12 mouse cellular contexts compared by ENCODE assay signal in the genomic region with DNA sequence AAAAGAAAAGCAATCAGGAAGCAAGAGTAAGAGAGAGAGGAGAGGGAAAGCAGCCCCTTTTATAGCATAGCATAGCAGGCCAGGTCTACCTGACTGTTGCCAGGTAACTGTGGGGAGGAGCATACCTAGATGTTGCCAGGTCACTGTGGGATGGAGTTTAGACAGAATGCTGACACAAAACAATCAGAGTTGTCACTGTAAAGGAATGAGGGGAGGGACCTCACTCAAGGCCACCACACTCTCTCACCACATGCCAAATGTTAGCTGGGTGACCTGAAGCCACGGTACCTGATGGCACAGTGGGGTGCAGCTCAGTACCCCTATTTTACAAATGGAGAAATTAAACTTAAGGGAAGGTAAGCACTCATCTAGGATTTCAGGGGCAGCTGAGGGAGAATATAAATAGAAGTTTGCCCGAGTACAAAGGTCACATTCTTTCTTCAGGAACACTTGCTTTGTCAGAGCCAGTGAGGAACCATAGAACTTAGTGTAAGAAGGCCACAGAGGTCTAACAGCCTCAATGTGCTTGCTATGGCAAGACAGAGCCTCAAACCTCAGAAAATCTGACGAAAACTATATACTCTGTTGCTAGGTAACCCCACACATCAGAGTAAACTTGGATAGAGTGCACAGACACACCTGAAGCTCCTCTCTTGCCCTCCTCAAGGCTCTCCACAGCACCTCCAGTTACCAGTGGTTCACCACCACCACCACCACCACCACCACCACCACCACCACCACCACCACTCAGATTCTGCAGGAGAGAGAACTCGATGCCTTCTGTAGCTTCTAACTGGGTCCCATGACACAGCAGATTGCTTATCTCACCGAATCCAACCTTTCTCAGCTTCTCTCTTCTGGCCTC. TPM values are rescaled to one million over a fixed set of nuclear protein-coding genes. Genes with fewer than 3 reads are reported as not detected.
A peak's percentile ranks its signal among the peaks of the same experiment; 100 is the strongest.
DNase-seq lines count a peak whose midpoint lies in the region; ATAC-seq and TF ChIP-seq lines count a peak whose summit lies in the region.
"Had no signal": no experiment of that assay in that cellular context is flagged by ENCODE, and none has a peak within 500 bp of the region (broad histone marks: within the 10 kb centered on the region; RNA-seq: fewer than 3 reads in every experiment).

No protein-coding gene starts in this region.

- H3K4me2 ChIP-seq in intestine, embryonic 16.5 days (ENCODE audit: low read depth, low read length) = no peak overlapping the region
- no peak overlapping the region for H3K4me2 ChIP-seq in stomach, postnatal 0 days (replicated peaks; ENCODE audit: low read depth)
- H3K4me2 ChIP-seq in hindbrain, embryonic 11.5 days (replicated peaks; ENCODE audit: low read depth, low read length) = no peak overlapping the region
- H3K4me2 ChIP-seq: lung, embryonic 15.5 days had no signal

- DNase-seq in kidney, adult 18-20 months = peak; percentile 63
- no peak for DNase-seq in kidney, postnatal 4 days
- DNase-seq in kidney, postnatal 25 days = peak; percentile 51 to 69
- no peak for DNase-seq in stomach, postnatal 0 days (ENCODE audit: low spot score)
- DNase-seq in left cerebral cortex, adult 8-10 months (ENCODE audit: low spot score in 2 of 2) = no peak
- no peak for DNase-seq in hindbrain, embryonic 11.5 days (ENCODE audit: low spot score)
- DNase-seq: cerebellum, adult 8-10 months; gastrocnemius, postnatal 25 days; heart, postnatal 10 days; thymus, adult 2 months had no signal

- WGBS in intestine, embryonic 16.5 days = 41% methylated on average over 5 of the region's 5 CpGs
- WGBS in stomach, postnatal 0 days = 49% methylated on average over 5 of the region's 5 CpGs
- 65% methylated on average over 5 of the region's 5 CpGs for WGBS in hindbrain, embryonic 11.5 days

- TF ChIP-seq EP300 in stomach, postnatal 0 days (optimal IDR thresholded peaks at IDR 0.05) = no peak

- no peak overlapping the region for H3K9ac ChIP-seq in intestine, embryonic 16.5 days (ENCODE audit: low read depth, low read length)
- H3K9ac ChIP-seq in stomach, postnatal 0 days (ENCODE audit: low read length) = no peak overlapping the region
- no peak overlapping the region for H3K9ac ChIP-seq in hindbrain, embryonic 11.5 days (ENCODE audit: low read depth, low read length)
- H3K9ac ChIP-seq: lung, embryonic 15.5 days had no signal

- no peak overlapping the region for H3K4me3 ChIP-seq in intestine, embryonic 16.5 days (ENCODE audit: low read length)
- H3K4me3 ChIP-seq in stomach, postnatal 0 days (ENCODE audit: low read depth, low read length) = no peak overlapping the region
- no peak overlapping the region for H3K4me3 ChIP-seq in hindbrain, embryonic 11.5 days (ENCODE audit: low read depth, low read length)
- H3K4me3 ChIP-seq: lung, embryonic 15.5 days had no signal

- peak overlapping the region; percentile 78 for H3K27ac ChIP-seq in intestine, embryonic 16.5 days (ENCODE audit: low read length)
- H3K27ac ChIP-seq in stomach, postnatal 0 days (replicated peaks) = no peak overlapping the region
- H3K27ac ChIP-seq in hindbrain, embryonic 11.5 days (ENCODE audit: low read depth, low read length) = no peak overlapping the region

- peak; percentile 87 for ATAC-seq in intestine, embryonic 16.5 days
- ATAC-seq in stomach, postnatal 0 days (ENCODE audit: low FRiP score, low TSS enrichment) = peak; percentile 66
- no peak for ATAC-seq in hindbrain, embryonic 11.5 days (ENCODE audit: low FRiP score)

- no peak for TF ChIP-seq CTCF in stomach, postnatal 0 days (IDR thresholded peaks at IDR 0.05; ENCODE audit: low read depth)

- H3K36me3 ChIP-seq in intestine, embryonic 16.5 days (ENCODE audit: control insufficient read depth, insufficient read depth, low read length) = no peaks in the 10 kb centered on the region
- H3K36me3 ChIP-seq in stomach, postnatal 0 days (ENCODE audit: control insufficient read depth, insufficient read depth, low read length) = no peaks in the 10 kb centered on the region
- no peaks in the 10 kb centered on the region for H3K36me3 ChIP-seq in hindbrain, embryonic 11.5 days (ENCODE audit: control insufficient read depth, insufficient read depth, low read length)
- H3K36me3 ChIP-seq: lung, embryonic 15.5 days had no signal

- H3K9me3 ChIP-seq in intestine, embryonic 16.5 days (ENCODE audit: control insufficient read depth, low read length) = no peaks in the 10 kb centered on the region
- H3K9me3 ChIP-seq in stomach, postnatal 0 days (ENCODE audit: control insufficient read depth, low read length) = no peaks in the 10 kb centered on the region
- no peaks in the 10 kb centered on the region for H3K9me3 ChIP-seq in hindbrain, embryonic 11.5 days (ENCODE audit: control insufficient read depth, low read length)
- H3K9me3 ChIP-seq: lung, embryonic 15.5 days had no signal

- H3K4me1 ChIP-seq in intestine, embryonic 16.5 days (ENCODE audit: control insufficient read depth, insufficient read depth, low read length) = peaks cover 25% of the 10 kb centered on the region
- H3K4me1 ChIP-seq in stomach, postnatal 0 days (replicated peaks; ENCODE audit: control insufficient read depth, insufficient read depth) = 0 out of 2 replicates have a peak, but pooled peaks cover 4% of the 10 kb centered on the region
- no peaks in the 10 kb centered on the region for H3K4me1 ChIP-seq in hindbrain, embryonic 11.5 days (replicated peaks; ENCODE audit: control insufficient read depth, insufficient read depth, low read length)

- H3K27me3 ChIP-seq in intestine, embryonic 16.5 days (replicated peaks; ENCODE audit: control insufficient read depth, insufficient read depth, low read length) = no peaks in the 10 kb centered on the region
- no peaks in the 10 kb centered on the region for H3K27me3 ChIP-seq in stomach, postnatal 0 days (ENCODE audit: control insufficient read depth, insufficient read depth, low read length)
- H3K27me3 ChIP-seq in hindbrain, embryonic 11.5 days (ENCODE audit: control insufficient read depth, insufficient read depth, low read length) = no peaks in the 10 kb centered on the region
- H3K27me3 ChIP-seq: lung, embryonic 15.5 days had no signal

RNA-seq across cellular contexts. Expression of a gene that starts 8.3 kb away (rescaled TPM):
- 12.0 and 13.0 TPM in 2 replicates for polyA plus RNA-seq in intestine, embryonic 16.5 days (2015; fragmentation: Nextera tagmentation; extraction: Ambion mirVana)
- polyA plus RNA-seq in stomach, postnatal 0 days (2015; fragmentation: Nextera tagmentation; extraction: Ambion mirVana) = 8.4 and 9.1 TPM in 2 replicates
- total RNA-seq in left cerebral cortex, adult 8-10 months (2022) = 1 to 10 TPM; 2.1 to 3.6 (median 3.3) TPM
- polyA plus RNA-seq in hindbrain, embryonic 11.5 days (2014; fragmentation: Nextera tagmentation; extraction: Ambion mirVana) = 1.4 and 1.7 TPM in 2 replicates

RNA-seq across cellular contexts. Expression of a gene that starts 38.2 kb away (rescaled TPM):
- 45.1 and 48.7 TPM in 2 replicates for polyA plus RNA-seq in intestine, embryonic 16.5 days (2015; fragmentation: Nextera tagmentation; extraction: Ambion mirVana)
- polyA plus RNA-seq in stomach, postnatal 0 days (2015; fragmentation: Nextera tagmentation; extraction: Ambion mirVana) = 22.4 and 26.4 TPM in 2 replicates
- total RNA-seq in left cerebral cortex, adult 8-10 months (2022) = 10 to 100 TPM; 38.2 to 40.9 (median 39.2) TPM
- polyA plus RNA-seq in hindbrain, embryonic 11.5 days (2014; fragmentation: Nextera tagmentation; extraction: Ambion mirVana) = 79.3 and 91.2 TPM in 2 replicates

Comparison
In these comparisons a context has a peak if more than half of its experiments do, and no peak if none do; other contexts are left out.
1. DNase-seq: peak in kidney, adult 18-20 months (single experiment) and kidney, postnatal 25 days (2 of 2); none in kidney, postnatal 4 days (0 of 2), stomach, postnatal 0 days (single experiment), left cerebral cortex, adult 8-10 months (0 of 2) and hindbrain, embryonic 11.5 days (single experiment).